Mouse (Mus musculus) cerebellum, adult 11-12 months (tissue): ENCODE results near the gene Lrp4.

ENCODE experiments used
- DNase-seq: peaks from one replicate; pipeline ENCODE4 v3.0.0; 2022

Lrp4 gene

DNA sequence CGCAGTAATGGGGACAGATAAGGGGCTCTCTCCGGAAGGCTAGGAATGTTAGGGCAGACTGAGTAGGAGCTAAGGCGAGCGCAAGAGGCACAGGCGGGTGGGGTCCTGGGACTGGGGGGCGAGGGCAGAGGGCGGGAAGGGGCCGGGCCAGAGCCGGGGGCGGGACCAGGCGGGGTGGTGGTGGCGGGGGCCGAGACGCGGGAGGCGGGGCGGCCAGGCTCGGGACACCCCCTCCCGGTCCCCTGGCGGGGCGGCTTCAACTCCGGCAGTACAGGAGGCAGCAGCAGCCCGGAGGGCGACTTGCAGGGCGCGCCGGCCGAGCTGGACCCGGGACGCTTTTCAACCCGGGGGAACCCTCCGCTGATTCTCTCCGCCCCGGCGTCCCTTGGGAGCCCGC, at the start of gene Lrp4:
TSS of gene Lrp4 (plus strand) at position 253 of the 397 bp plus-strand sequence.
- no peak for DNase-seq

DNA sequence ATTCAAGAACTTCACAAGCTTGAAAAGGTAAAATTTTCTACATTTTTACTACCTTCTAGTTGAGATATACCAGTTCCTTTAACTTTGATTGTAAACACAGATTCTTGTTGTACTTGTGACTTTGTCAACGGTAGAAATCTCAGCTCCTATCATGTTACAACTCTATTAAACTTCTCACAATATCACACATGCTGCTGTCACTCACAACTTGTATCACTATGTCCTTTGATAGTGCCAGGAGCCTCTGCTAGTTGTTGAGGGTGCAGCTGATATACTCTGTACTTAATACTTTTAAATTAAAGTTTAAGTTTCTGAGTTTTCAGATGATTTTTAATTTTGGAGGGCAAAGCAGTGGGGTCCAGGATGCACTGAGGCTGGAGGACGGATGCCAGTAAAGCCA, 49.3 kb upstream of the Lrp4 start:
- DNase-seq = no peak

DNA sequence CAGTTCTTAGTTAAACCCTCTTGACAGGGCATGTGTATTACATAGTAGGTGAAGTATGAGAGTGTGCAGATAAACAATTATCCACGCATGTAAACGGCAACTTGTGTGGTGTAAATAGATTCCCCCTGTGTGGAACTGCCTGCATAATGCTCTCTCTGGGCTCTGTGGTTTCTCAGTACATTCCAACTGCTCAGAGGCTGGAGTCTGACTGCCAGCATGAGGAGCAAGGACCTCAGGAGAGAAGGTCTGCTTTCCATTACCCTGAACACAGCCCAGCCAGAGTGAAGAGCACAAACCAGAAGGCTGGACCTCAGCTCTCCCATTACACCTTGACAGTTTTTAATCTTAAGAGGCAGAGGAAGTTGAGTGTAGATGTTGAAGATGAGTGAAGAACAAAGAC, 45.8 kb upstream of the Lrp4 start:
- no peak for DNase-seq

DNA sequence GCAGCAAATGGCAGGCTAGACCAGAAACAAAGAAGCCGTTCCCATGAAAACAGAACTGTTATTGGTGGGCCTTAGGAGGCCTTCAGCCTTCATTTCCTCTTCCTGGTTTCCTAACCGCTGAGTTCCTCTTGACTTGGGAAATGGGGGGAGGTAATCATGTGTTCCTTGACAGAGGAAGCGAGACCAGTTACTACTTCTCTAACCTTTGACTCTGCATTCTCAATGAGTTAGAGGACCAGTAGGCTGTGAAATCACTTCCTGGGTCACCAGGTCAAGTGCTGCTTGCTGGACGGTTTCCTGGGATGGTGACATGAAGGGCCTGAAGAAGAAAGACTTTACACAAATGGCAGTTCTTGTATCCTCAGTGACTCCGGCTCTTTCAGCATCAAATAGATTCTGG, 45.0 kb upstream of the Lrp4 start:
- DNase-seq = no peak

DNA sequence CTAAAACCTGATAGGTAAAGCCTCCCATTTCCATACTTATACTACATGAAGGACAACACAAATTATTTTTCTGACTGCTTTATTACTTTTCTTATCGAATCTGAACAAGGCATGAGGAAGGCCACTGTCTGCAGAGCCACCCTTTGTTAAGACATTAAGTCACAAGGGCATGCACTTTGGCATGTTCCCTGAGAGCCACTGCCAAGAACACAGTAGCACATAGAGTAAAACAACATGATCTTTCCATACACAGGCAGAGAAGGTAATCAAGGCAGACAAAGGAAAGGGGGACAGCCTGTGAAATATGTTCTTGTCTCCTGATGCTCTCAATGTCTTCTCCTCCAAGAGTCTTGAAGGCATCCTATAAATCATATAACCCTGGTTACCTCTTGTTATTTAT, 43.5 kb upstream of the Lrp4 start:
- no peak for DNase-seq

DNA sequence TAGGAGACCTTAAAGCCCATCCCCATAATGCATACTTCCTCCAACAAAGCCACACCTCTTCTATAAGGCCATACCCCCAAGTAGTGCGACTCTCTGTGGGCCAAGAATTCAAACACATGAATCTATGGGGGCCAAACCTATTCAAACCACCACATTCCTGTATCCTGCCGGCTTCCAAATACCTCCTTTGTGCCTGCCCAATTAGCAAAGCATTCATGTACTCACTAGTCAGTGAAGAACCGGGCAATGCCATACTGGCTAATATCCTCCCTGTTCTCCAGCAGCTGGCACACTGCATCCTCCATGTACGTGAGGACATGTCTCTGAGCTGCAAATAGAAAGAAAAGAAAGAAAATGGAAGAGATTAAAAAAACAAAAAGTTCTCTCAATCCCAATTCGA, 35.7 kb upstream of the Lrp4 start:
- no peak for DNase-seq

DNA sequence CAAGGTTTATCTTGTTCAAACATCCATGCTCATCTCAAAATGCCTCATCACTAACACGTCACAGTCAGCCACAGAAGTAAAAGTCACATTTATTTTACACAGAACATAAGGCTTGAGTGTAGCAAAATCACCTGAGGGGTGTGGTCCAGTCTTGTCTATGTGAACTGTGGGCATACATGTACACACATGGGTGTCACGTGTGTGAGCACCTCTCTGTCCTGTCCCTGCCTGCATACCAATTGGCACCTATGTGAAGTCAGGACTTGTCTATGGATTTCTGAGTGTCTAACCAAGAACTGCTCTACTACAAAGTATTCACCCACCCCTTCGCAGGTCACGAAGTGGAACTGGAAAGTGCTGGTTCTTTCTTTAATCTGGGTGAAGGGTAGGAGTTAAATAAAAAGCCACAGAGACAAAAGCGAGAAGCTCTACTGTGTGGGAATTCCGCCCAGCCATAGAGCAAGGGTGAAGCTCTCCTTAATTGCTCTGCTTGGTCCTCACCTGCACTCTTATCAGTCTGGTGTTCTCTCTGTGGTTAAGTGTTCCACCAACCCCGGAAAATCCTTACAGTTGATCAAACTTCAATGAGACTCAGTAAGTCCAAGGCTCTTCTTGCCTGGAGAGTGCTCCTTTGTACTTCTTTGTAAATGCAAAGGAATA, 33.1 kb upstream of the Lrp4 start:
- DNase-seq = no peak

DNA sequence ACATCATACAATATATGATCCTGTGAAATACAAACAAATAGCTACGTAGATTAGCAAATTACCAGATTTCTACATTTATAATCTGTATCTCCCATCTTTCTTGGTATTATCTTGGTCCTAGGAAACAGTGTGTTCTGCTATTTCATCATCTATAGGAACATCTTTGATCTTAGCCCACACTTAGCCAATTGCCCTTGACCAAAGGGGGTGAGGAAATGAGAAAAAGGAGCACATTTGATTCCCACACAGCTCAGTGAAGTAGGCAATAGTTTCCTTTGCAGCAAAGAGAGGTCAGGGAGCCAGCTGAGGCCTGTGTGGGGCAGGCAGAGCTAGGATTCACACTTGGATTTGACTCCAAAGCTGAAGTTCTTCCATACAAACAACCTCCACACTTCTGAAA, 31.0 kb upstream of the Lrp4 start:
- DNase-seq = no peak

DNA sequence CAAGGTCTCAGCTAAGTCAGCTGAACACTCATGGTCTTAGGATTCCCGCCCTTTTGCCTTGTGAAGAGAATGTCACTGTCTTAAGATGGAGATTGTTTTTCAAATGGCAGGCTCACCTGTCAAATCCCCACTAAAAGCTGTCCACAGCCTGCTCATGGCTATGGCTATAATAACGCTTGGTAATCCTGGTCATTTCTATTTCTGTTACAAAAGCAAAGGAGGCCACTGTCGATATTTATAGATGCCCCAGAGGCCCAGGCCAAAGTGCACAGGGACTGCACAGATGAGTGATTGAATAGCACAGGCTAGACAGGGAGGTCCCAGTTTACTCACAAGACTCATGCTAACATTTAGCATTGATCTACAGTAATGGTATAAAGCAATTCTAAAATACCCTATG, 28.2 kb upstream of the Lrp4 start:
- no peak for DNase-seq

DNA sequence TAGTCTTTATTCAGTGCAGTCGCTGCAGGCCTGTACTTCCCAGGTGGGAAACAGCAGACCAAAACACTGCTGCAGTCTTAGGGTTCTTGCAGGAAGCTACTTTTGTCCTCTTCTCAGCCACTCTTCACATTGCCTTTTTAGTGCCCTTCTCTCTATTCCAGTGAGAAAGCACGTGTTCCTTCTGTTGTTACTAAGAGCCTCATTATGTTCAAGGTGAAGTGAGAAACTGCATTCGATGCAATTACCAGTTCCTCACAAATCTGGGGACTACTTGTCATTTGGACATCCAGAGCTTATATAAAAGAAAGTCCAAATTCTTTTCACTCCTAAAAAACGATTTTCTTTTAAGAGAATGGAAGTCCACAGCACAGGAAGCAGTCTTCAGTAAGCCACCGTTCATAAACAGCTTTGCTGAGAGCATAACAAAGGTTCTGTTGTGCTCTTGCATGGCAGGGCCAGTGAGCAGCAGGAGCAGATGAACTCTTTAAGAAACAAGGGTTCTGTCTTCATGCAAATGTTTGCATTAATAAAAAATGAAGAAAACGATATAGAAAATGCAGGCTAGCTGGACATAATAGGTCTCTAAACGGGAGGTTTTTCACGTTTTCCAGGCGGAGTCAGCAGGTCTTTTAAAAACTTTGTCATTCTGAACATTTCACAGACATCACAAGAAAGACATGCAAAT, 27.3 kb upstream of the Lrp4 start:
- no peak for DNase-seq

DNA sequence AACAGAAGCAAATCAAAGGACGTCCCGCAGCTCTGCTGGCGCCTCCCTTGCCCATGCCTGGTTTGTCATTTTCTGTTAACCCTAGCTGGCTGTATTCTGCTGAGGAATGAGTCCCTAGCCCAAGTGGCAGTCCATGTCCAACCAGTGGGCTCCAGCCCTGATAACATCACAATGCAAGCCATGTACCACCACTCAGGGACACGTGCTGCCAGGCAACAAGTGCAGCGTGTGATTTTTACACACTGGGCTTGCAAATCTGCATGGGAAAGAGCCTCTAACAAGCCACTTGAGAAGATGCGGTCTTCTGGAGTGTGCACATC, 26.8 kb upstream of the Lrp4 start:
- DNase-seq = no peak

DNA sequence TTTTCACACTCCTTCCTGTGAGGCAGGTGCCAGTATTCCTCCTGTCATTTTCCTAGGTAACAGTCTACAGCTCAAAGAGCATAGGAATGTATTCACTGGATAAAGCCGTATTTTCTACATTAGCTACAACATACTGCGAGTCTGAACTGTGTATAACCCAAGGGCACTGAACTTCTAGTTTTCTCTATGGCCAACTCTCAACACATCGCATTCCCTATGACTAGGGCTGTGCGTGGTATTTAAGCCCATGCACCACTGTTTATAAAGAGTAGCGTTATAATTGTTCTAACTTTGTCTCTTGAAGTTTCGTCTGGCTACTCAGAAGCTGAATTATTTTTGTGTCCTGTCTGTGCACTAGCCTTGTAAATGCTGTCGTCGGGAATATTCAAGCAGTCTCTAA, 20.6 kb upstream of the Lrp4 start:
- no peak for DNase-seq

DNA sequence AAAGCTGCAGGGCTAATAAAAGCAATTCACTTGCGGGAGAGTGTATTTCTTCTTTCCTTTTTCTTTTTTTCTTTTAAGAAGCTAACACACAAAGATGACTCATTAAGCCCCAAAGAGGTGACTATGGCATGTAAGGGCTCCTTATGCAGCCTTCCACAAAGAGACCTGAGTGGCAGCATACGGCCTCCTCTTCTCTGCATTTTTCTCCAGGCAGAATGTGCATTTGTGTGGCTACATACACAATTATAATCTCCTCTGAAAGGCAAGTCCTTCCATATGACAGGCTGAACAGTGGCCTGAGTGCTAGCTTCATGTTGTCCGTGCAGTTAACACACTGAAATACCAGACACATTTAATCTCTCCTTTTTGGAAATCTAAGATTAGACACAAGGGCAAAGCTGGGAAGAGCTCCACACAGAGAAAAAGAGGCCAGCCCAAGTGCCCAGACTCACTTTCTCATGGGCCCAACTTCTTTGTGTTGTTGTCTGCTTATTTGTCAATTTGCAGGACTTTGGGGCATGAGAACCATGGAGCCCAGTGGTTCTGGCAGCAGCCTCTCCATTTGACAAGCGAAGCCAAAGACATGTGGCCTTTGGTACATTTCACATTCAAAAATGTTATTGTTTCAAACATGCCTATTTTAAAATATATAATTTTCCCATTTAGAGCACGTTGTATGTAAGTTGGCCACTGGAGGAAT, 20.0 kb upstream of the Lrp4 start:
- DNase-seq = no peak

DNA sequence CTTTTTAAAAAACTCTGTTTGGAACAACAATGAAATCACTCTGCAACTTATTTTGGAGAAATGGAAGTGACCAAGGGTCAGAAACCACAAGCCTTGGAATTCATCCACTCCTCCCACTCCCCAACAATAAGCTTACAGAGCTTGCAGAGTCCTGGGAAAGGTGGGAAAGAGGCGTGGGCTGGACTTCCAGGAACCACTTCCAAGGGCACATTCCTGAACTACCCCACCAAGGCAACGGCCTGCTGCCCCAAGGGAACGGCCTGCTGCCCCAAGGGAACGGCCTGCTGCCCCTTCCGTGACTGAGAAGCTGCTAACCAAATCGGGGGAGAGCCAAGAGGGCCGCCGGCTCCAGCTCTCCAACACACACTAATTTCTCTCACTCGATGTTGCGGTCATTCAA, 18.0 kb upstream of the Lrp4 start:
- no peak for DNase-seq

DNA sequence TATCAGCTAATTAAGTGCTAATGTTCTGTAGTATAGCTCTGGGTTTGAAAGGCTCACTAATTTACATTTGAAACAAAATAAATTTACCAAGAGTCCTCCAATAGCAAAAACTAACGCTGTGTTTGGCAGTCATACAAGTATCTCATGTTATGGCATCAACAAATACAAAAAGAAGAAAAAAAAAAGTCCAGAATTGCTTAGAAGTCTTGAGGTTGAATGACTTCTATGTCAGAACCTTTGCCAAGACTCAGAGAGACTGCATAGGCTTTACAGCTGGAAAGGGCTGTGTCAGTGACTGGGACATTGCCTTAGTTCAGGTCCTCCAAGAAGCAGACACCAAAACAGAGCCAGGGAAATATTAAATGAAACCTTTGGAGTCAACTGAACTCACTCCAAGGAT, 17.4 kb upstream of the Lrp4 start:
- DNase-seq = no peak

DNA sequence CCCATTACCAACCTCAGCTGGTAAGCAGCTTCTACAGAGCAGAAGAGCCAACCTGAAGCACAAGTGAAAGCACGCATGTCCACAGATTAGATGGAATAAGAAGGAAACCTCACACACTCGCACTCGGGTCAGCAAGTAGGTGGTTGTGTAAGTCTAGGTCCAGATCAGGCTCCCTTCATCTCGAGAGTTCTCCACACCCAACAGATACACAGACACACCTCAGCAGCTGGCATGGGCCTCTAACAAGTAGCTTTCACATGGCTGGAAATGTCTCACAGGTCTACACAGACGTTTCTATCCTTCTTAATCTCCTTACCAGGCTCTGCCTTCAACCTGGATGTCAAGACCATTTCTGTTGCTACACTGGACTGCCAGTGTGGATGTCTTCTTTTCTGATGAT, 16.6 kb upstream of the Lrp4 start:
- no peak for DNase-seq

DNA sequence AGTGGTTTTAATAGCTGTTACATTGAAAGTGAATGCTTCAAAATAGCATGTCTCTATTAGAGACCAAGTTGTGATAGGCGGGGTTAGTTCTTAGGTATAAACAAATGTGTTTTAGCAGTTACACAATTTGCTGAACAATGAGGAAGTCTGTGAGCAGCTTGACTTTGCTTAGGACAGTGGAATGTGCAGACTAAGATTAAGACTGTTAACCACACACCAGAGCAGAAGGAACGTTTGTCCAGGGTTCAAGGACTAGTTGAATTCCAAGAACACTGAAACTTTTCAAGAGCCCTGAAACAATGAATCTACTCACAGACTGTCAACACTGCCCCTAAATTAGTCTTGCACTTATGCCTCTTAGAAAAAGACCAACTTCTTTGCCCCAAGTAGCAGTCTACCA, 15.6 kb upstream of the Lrp4 start:
- DNase-seq = no peak

DNA sequence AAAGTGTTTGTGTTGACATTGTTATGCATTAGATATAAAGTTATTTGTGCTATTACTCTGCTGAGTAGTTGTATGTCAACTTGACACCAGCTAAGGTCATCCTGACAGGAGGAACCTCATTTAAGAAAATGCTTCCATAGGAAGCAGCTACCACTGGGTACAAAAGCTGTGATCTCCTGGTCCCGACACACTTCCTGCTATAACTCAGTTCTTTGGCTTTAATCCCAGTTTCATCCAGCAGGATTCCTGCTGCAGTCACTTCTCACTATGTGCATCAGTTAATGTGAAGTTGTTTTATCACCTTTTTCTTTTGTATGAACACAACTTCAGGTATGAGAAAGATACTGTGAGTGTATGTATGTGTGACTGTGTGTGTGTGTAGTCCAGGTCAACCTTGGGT, 15.1 kb upstream of the Lrp4 start:
- no peak for DNase-seq

DNA sequence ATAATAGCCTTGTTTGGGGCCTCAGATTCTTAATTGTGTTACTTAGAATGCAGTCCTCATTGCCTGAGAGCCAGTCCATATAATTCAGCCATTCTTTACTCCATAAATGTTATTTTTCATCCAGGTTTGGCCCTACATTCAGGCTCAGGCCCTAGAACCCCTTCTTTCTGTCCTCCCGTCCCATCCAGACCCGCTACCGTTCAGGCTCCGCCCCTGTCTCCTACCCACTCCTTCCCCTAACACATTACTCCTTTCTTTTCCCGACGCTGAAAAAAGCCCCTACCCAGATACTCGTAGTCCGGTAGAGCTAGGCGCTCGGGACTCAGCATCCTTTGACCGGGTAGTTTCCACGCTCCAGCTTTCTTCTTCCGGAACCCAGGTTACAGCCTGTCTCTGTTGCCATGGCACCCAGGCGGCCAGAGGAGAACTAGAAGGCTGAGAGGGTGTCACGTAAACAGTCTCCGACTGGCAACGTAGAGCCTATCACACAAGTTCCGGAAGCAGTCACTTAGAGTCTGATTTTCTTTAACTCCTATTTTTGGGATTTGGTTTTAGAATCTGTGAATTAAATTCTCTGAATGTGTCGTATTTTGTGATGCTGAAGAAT, 12.9 kb upstream of the Lrp4 start, which contains the start of gene 1110051M20Rik:
TSS of gene 1110051M20Rik (minus strand) at position 419 of the 607 bp plus-strand sequence.
- DNase-seq = peak; percentile 85

DNA sequence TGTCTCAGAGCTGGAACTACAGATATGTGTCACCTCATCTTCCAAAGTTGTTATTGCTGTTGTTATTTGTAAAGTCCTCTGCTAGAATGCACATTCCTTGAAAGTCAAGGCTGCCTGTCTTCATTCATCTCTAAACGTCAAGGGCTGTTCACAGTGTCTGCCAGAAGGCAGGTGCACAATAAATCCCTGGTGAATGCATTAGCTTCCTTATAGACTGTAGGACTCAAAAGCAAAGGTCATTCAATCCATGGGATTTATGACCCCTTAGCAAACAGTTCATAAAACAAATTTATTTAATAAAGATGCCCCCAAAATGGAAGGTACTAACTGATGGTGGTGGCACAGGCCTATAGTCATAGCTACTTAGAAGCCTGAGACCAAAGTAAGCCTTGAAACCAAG, 7.6 kb upstream of the Lrp4 start:
- DNase-seq = no peak

DNA sequence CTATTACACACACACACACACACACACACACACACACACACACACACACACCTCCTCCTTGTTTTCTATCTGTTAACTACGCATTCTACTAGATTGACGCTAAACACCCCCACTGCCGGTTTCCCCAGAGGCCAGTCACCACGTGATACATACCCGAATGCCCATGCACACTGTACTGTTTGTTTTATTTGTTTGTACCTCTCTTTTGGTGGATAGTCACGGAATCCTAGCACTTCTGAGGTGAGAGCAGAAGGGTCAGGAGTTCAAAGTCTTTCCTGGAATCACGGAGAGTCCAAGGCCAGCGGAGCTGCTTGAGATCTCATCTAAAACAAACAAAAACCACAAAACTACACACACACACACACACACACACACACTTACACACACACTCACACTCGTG, 7.0 kb upstream of the Lrp4 start:
- no peak for DNase-seq

DNA sequence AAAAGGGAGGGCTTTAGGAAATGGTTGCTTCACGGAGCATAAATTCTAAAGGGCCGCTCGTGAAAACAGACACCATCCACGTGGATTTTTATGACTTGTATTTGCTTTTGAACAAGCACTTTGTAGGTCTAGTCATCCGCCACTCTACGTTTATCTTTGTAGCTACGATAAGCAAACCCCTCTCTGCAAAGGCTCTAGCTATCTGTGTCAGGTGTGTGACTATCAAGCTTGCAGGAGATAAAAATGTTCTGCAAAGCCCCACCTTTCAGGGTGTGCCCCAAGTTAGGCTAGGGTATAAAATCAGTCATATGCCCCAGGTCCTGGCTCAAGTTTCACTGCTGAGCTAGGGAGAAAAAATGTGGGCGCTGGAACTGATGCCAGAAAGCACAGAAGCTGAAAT, 4.7 kb upstream of the Lrp4 start:
- DNase-seq = no peak

DNA sequence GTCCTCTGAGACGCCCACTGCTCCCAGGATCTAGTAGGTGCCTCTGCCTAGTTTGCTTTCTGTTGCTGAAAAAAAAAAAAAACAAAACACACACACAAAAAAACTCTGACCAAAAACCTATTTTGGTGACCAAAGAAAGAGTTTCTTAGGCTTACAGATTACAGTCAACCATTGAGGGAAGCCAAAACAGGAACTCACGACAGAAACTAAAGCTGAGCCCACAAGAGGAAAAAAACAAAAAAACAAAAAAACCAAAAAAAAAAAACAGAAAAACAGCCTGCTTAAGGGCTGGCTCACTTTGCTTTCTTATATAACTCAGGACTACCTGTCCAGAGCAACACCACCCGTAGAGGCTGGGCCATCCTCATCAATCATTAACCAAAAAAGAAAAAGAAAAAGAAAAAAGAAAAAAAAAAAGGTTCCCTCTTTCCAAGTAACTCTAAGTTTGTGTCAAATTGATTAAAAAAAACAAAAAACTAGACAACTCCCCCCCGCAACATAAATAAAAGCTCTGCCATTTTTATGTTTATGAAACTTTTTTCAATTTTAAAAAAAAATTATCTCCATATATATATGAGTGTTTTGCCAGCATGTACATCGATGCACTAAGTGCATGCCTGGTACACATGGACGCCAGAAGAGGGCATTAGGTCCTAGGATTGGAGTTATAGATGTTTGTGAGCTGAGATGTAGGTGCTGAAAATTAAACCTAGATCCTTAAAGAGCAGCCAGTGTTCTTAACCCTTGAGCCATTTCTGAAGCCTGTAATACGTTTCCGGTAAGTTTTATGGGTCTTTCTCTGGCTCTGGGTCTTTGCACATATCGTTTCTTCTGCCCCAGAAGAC, 3.9 kb upstream of the Lrp4 start:
- DNase-seq = no peak
